Mouse (Mus musculus): ENCODE data around the gene Tmem54.

GRCm38 (mm10) chr4:129137392-129138321, 32.3 kb downstream of the Tmem54 start:
- TF ChIP-seq CTCF (IDR thresholded peaks at IDR 0.05; ENCODE audit: borderline replicate concordance, control insufficient read depth, extremely low read depth, insufficient read depth, low read length, poor library complexity) (no peak), POLR2A (IDR thresholded peaks at IDR 0.05; ENCODE audit: control insufficient read depth, extremely low read depth, insufficient read depth, low read length, poor library complexity) (no peak)

All from thymus, adult 2 months (tissue).